Mouse (Mus musculus) kidney, embryonic 14.5 days (tissue): ENCODE measurements around the gene Naglu. TPM values are rescaled to one million over a fixed set of nuclear protein-coding genes. Genes with fewer than 3 reads are reported as not detected.

Experiments
- ATAC-seq: fragments of 200-750 bp; cut with Nextera tagmentation; 2 replicates; pipeline ENCODE4 v1.8.0; 2017; ENCODE audit warnings: moderate number of reproducible peaks, mild to moderate bottlenecking, moderate TSS enrichment, moderate library complexity; ENCODE audit not compliant: low FRiP score, low TSS enrichment
- H3K27ac ChIP-seq: fragments of 300-500 bp; sonication (generic); 2 replicates; pipeline ENCODE4 v1.5.1; 2014; ENCODE audit warnings: low read depth, mild to moderate bottlenecking, low read length, moderate library complexity, mixed read lengths
- H3K27me3 ChIP-seq: fragments of 300-500 bp; sonication (generic); 2 replicates; pipeline ENCODE4 v1.6.1; 2014; ENCODE audit warnings: mild to moderate bottlenecking, low read length; ENCODE audit not compliant: control insufficient read depth, insufficient read depth
- H3K36me3 ChIP-seq: fragments of 300-500 bp; sonication (generic); 2 replicates; pipeline ENCODE4 v1.6.1; 2014; ENCODE audit warnings: low read length, mixed read lengths; ENCODE audit not compliant: control insufficient read depth, insufficient read depth
- H3K4me1 ChIP-seq: fragments of 300-500 bp; sonication (generic); 2 replicates; pipeline ENCODE4 v1.6.1; 2014; ENCODE audit warnings: low read length, mixed read lengths; ENCODE audit not compliant: control insufficient read depth, insufficient read depth
- H3K4me2 ChIP-seq: fragments of 300-500 bp; sonication (generic); replicated peaks from 2 replicates; pipeline ENCODE4 v1.6.1; 2014; ENCODE audit warnings: low read depth, mild to moderate bottlenecking, low read length
- H3K4me3 ChIP-seq: fragments of 300-500 bp; sonication (generic); 2 replicates; pipeline ENCODE4 v1.5.1; 2014; ENCODE audit warnings: mild to moderate bottlenecking, low read length
- H3K9ac ChIP-seq: fragments of 300-500 bp; sonication (generic); 2 replicates; pipeline ENCODE4 v1.6.1; 2014; ENCODE audit warnings: low read depth, mild to moderate bottlenecking, low read length, moderate library complexity
- H3K9me3 ChIP-seq: fragments of 300-500 bp; sonication (generic); 2 replicates; pipeline ENCODE4 v1.6.1; 2016; ENCODE audit warnings: low read length; ENCODE audit not compliant: control insufficient read depth
- WGBS: fragments of 180-500 bp; shearing (Covaris S2); extraction: QIAGEN DNeasy Blood & Tissue Kit; methylation state at CpG from one replicate; pipeline ENCODE4 v1.1.7; 2014; 5-methylcytosine and 5-hydroxymethylcytosine counted together
- polyA plus RNA-seq: library from polyadenylated mRNA; unstranded; fragments of >200 nt; fragmentation: Nextera tagmentation; extraction: Ambion mirVana; gene quantifications from 2 replicates; pipeline ENCODE4 v1.2.1, GENCODE M21; 2014

The Naglu gene
- polyA plus RNA-seq, 1 experiment from 2014 or later = 11.5 TPM

DNA sequence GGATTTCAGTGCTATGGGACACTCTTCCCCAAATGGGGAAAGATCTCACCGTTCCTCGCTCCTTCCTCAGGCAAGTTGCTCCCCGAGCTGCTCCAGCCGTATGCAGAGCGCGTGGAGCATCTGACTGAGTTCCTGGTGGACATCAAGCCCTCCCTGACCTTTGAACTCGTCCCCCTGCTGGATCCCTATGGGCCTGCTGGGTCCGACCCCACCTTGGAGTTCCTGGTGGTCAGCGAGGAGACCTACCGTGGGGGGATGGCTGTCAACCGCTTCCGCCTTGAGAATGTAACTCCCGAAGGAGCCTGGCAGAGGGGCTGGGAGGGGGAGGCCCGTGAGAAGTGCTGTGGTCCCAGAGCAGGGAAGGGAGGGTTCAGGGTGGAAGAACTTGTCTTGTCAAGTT is 14.4 kb downstream of the Naglu start:
- Histone ChIP-seq H3K27me3 (peaks cover 22% of the 10 kb centered on the region), H3K27ac (no peak overlapping the region), H3K4me2 (no peak overlapping the region), H3K4me1 (peaks cover 21% of the 10 kb centered on the region), H3K36me3 (peaks cover 12% of the 10 kb centered on the region), H3K4me3 (no peak overlapping the region), H3K9me3 (no peaks in the 10 kb centered on the region), H3K9ac (no peak overlapping the region)
- WGBS = 84% methylated on average over 14 of the region's 14 CpGs
- no peak for ATAC-seq

DNA sequence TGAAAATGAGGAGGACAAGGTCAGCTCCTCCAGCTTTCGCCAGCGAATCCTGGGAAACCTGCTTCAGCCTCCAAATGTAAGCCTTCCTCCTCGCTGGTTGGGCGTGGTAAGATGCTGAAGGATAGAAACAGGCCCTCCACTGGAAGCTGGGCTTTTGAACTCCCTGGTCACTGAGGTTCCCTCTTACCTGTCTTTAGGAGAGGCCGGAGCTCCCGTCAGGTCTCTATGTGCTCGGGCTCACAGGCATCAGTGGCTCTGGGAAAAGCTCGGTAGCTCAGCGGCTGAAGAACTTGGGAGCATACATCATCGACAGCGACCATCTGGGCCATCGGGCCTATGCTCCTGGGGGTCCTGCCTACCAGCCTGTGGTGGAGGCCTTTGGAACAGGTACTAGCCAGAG is 15.0 kb downstream of the Naglu start:
- no peak overlapping the region for H3K4me3 ChIP-seq
- ATAC-seq = no peak
- no peak overlapping the region for H3K9ac ChIP-seq
- H3K27me3 ChIP-seq = peaks cover 17% of the 10 kb centered on the region
- 95% methylated on average over 12 of the region's 12 CpGs for WGBS
- no peak overlapping the region for H3K4me2 ChIP-seq
- peaks cover 20% of the 10 kb centered on the region for H3K4me1 ChIP-seq
- peaks cover 18% of the 10 kb centered on the region for H3K36me3 ChIP-seq
- H3K27ac ChIP-seq = no peak overlapping the region
- no peaks in the 10 kb centered on the region for H3K9me3 ChIP-seq

DNA sequence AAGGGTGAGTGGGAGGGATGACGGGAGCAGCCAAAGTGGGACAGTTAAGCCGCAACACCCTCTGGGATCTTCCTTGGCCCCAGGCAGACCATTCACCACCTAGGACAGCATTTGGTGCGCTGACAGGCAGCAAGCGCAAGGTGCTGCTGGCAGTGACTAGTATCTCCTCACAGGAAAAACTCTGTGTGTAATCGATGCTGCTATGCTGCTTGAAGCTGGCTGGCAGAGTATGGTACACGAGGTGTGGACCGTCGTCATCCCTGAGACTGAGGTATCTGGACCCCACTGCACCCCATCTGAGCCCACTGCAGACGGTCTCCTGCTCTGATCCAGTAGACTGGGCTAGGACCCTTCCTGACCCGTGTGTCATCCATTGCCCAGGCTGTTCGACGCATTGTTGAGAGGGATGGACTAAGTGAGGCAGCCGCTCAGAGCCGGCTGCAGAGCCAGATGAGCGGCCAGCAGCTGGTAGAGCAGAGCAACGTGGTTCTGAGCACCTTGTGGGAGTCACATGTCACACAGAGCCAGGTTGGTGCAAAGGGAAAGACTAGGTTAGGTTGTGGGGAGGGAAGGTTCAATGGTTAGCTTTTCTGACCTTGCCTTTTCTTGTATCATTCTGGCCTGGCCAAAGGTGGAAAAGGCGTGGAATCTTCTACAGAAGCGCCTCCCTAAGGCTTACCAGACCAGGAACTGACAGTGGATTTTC is 16.0 kb downstream of the Naglu start:
- no peak overlapping the region for H3K4me2 ChIP-seq
- peaks cover 28% of the 10 kb centered on the region for H3K36me3 ChIP-seq
- no peaks in the 10 kb centered on the region for H3K9me3 ChIP-seq
- no peak overlapping the region for H3K9ac ChIP-seq
- H3K27me3 ChIP-seq = peaks cover 7% of the 10 kb centered on the region
- 92% methylated on average over 18 of the region's 18 CpGs for WGBS
- no peak overlapping the region for H3K27ac ChIP-seq
- H3K4me1 ChIP-seq = peaks cover 18% of the 10 kb centered on the region
- H3K4me3 ChIP-seq = no peak overlapping the region
- ATAC-seq = no peak

DNA sequence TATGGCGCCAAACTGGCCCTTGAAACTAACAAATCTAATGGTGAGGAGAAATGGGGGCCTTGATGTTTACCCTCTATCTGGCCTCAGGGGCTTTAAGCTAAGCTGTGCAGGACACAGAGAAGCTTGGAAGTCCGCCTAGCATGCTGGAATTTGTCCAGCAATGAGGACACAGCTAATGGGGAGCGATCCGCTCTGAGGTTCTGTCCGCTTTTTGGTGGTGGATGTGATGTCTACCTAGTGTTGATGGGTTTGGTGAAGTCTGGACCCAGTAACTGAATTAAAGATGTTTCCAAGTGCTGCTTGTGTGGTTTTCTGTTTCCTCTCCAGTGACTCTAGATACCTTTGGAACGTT is 16.5 kb downstream of the Naglu start:
- Histone ChIP-seq H3K4me1 (peaks cover 18% of the 10 kb centered on the region), H3K9ac (peak overlapping the region; percentile 84; the same call in 1 of the 2 replicates), H3K36me3 (peaks cover 33% of the 10 kb centered on the region), H3K9me3 (no peaks in the 10 kb centered on the region), H3K27me3 (peaks cover 2% of the 10 kb centered on the region; the same call in 1 of the 2 replicates), H3K27ac (peak overlapping the region; percentile 76; the same call in 1 of the 2 replicates), H3K4me3 (no peak overlapping the region), H3K4me2 (peak overlapping the region; percentile 94)
- ATAC-seq = no peak
- 83% methylated on average over 6 of the region's 6 CpGs for WGBS

DNA sequence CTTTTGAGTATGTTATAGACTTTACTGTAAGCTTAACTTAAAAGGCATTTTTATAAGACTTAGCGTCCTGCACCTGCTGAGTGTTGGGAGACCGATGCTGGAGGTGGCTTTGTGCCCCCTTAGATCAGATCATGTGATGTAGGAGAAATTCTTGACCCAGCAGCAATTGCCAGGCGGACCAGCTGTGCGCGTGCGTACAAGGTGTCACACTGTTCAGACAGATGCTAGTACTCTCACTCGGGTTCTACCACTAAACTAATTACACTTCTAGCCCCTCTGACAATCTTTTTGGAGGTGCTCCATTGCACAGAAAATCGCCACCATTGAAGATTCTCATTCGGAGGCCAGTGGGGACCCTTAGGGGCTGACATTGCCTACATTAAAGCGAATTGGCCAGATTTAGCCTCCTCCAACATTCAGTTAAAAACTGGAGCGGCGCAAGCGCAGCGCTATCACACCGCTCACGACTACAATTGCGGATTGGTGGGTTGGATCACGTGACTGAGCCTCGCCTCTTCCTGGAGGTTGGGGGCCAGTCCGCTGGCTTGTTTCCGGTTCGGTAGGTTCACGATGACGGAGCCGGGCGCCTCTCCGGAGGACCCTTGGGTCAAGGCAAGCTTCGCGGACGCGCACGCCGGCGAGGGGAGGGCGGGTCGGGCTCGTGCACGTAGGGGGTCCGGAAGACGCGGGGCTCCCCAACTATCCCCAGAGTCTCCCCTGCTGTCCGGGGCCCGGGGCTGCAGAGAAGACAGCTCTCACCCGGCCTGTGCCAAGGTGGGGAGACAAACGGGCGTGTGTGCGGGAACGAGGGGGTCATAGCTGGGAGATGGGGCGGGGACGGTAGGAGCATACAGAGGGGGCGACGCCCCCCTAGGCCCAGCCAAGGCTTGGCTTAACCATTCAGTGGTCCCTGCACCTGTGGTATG is 17.2 kb downstream of the Naglu start, which contains the start of gene Mlx:
TSS of gene Mlx (plus strand) at position 522 of the 926 bp plus-strand sequence.
- peak within 1 kb of the TSS; percentile 86 for H3K4me3 ChIP-seq
- peak; percentile 76 for ATAC-seq
- peak within 1 kb of the TSS; percentile 76 for H3K27ac ChIP-seq
- H3K9ac ChIP-seq = peak within 1 kb of the TSS; percentile 84
- H3K36me3 ChIP-seq = peaks cover 40% of the 10 kb centered on the region
- 2% methylated on average over 52 of the region's 52 CpGs for WGBS
- H3K4me1 ChIP-seq = peaks cover 15% of the 10 kb centered on the region
- H3K9me3 ChIP-seq = no peaks in the 10 kb centered on the region
- H3K4me2 ChIP-seq = peak within 1 kb of the TSS; percentile 94
- no peaks in the 10 kb centered on the region for H3K27me3 ChIP-seq

DNA sequence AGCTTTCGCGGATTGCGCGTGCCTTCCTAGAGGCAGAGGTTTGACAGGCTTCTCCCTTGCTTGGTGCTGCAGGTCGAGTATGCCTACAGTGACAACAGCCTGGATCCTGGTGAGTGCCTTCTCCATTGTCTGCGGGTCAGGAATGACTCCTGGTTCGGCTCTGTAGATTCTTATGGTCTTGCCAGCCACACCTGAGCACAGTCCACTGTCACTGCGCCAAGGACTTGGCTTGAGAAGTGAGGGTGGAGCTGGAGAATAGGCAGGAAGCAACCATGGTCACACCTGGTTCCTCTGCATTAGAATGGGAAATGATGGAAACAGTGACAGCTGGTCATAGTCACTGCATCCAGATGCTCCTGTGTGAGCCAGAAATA is 17.9 kb downstream of the Naglu start:
- peak overlapping the region; percentile 94 for H3K4me2 ChIP-seq
- H3K27ac ChIP-seq = peak overlapping the region; percentile 76
- peak overlapping the region; percentile 84 for H3K9ac ChIP-seq
- H3K27me3 ChIP-seq = no peaks in the 10 kb centered on the region
- ATAC-seq = no peak; the same call in 1 of the 2 replicates
- peaks cover 15% of the 10 kb centered on the region for H3K4me1 ChIP-seq
- H3K9me3 ChIP-seq = no peaks in the 10 kb centered on the region
- 10% methylated on average over 8 of the region's 8 CpGs for WGBS
- peak overlapping the region; percentile 86 for H3K4me3 ChIP-seq
- peaks cover 47% of the 10 kb centered on the region for H3K36me3 ChIP-seq

DNA sequence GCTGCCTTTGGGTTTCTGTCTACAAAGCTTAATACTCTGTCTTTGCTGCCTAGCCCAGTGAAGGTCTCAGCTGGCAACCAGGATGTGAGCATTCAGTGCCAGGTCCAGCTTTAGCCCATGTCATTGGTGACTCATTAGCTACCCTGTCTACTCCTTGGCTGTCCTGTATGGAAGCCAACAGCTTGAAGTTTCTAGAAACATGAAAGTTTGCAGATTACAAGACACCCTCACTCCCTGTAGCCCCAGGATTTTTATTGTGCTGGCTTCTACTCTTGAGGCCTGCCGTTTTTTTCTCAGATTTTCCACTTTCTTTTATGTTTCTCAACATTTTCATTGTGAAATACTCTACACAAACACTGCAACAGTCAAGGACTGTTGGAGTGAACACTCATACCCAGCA is 20.1 kb downstream of the Naglu start:
- H3K4me3 ChIP-seq = no peak overlapping the region
- H3K27me3 ChIP-seq = no peaks in the 10 kb centered on the region
- H3K27ac ChIP-seq = no peak overlapping the region
- H3K9me3 ChIP-seq = no peaks in the 10 kb centered on the region
- H3K9ac ChIP-seq = no peak overlapping the region
- WGBS = 86% methylated on average over 1 of the region's 1 CpGs
- H3K36me3 ChIP-seq = peaks cover 59% of the 10 kb centered on the region
- ATAC-seq = no peak
- H3K4me2 ChIP-seq = no peak overlapping the region
- H3K4me1 ChIP-seq = peaks cover 17% of the 10 kb centered on the region

DNA sequence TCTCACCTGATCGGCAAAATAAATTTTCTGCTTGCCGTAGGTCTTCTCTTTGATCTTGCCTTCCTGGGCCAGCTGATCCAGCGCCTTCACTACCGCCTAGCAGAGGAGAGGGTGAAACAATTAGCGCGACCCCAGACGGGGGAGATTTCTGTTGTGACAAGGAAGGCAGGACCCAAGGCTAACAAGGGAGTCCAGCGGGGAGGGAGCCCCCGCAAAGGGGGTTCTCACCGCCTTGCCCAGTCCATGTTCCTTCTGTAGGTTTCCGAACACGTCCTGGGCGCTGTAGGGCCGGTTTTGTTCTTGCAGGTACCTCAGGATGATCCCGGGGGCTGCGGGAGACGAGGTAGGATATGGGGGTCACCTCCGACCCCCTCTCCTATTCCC is 25.1 kb downstream of the Naglu start:
- Histone ChIP-seq H3K9me3 (no peaks in the 10 kb centered on the region), H3K27me3 (no peaks in the 10 kb centered on the region), H3K4me2 (peak overlapping the region; percentile 89), H3K36me3 (peaks cover 70% of the 10 kb centered on the region), H3K9ac (peak overlapping the region; percentile 81), H3K27ac (no peak overlapping the region), H3K4me3 (peak overlapping the region; percentile 50), H3K4me1 (peaks cover 10% of the 10 kb centered on the region; the same call in 1 of the 2 replicates)
- 1% methylated on average over 17 of the region's 18 CpGs for WGBS
- peak; percentile 36 for ATAC-seq
